Mouse (Mus musculus): Measurements from ENCODE around the gene Jdp2.
"Not testable (repeated sequence)": the region's sequence is repeated elsewhere in the genome, so short reads cannot be mapped to it uniquely, and the experiment has no call there.

Jdp2 gene

DNA sequence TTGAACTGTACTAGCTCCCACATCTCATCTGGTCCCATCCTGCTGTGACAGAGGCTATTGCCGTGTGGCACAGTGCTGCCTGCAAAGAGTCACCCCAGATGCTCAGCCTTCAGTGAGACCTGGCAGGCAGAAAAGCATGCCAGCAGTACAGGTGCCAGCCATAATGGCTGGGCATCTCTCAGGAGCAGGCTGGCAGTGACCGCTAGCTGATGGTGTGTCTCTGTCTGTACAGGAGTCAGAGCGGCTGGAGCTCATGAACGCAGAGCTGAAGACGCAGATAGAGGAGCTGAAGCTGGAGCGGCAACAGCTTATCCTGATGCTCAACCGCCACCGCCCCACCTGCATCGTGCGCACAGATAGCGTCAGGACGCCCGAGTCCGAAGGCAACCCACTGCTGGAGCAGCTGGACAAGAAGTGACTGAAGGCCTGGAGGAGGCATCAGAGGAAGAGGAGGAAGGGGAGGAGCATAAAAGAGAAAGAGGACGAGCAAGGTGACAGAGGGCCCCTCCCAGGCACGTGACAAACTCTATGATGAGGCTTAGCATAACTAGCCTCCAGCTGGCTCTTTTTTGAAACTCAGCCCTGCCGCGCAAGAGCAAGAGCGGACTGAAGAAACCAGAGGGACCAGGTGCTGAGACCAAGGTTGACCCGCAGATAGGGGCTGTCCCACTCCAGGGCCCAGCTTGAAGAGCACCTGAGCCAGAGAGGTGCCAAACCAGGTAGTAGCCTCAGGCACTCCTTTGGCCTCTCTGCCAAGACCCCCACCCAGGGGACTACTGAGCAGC, 39.9 kb downstream of the Jdp2 start:
- DNase-seq (ENCODE audit: low spot score): no peak

DNA sequence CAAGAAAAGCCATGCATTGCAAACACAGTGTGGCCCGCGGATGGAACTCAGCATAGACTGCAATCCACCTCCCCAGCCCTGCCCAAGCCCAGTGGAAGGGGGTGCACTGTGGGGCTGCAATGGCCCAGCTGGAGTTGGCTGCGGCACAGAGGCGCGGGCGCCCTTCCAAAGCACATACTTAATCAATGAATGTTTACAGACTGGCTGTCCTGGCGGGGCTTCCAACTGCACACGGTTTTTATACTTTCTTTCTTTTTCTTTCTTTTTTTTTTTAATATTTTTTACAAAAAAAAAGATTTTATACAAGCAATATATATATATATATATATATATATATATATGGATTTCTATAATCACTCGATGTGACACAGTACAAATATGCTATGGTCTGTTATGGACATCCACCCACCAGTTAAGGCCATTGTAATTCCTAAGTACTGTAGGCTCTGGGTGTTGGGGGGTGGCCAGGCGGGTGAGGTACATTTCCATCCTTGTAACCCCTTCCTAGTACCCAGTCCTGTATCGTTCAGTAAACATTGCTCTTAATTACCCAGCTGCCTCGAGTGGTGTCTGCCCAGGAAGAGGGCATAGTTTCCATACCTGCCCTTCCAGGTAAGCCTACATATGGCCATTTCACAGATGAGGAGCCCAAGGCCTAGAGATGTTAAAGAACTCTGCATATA, 40.6 kb downstream of the Jdp2 start:
- peak; percentile 75 for DNase-seq (ENCODE audit: low spot score)

DNA sequence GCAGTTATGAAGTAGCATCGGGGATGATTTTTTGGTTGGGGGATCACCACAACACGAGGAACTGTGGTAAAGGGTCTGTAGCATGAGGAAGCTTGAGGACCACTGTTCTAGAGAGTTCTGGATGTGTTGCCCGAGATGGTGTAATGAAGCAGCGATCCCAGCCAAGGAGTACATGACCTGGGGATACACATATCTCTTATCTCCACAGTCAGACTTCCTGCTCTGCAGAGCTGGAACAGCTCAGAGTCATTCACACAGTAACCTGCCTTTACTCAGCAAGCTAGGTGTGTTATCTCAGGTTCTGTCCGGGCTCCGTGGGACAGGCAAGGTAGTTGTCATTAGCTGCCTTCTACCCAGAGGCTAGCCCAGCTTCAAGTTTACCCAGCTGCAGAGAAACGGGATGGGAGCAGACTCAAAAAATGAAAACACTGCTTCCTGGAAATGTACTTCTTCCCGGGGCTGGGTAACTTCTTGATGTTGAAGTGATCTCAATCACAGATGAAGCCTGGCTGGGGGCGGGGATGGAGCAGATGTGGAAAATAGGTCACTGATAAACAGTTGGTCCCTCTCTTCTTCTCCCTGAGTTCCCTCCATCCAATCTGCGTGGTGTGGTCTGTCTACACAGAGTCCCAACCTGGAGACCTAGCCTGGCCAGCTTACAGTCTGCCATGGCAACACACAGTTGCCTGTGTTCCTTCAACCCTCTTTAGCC, 42.2 kb downstream of the Jdp2 start:
- no peak for DNase-seq (ENCODE audit: low spot score)

DNA sequence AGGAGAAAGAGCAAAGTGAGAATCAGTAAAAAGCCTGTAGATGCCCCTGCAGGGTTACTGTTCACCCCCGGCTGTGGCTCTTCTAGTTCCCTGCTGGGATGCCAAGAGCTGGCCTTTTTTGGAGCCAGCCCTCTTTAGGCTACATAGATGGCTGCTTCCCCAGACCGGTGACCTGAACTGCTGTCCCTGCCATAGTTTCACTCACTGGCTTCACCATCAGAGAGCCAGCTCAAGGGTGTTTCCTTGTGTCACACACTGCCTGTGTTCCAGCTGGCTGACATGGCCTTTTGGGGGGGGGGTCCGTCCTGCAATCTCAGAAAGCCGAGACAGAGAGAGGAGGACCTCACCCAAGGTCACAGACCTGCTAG, 42.7 kb downstream of the Jdp2 start:
- no peak for DNase-seq (ENCODE audit: low spot score)

DNA sequence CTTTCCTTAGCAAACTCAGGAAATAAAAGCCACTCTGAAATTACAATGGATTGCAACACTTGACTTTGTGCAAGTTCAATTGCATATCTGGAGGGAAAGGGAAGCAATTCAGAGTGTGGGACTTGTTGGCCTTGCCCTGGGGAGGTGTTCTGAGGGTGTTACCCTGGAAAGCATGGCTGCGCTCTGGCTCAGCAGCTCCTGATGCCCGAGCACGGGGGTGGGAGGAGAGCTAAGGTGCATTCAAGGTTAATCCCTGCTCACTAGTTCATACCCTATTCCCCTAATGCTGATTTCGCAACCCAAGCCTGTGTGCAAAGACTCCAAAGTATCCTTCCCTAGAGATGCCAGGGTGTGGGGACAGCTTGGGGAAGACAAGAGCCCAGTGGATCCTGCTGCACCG, 44.9 kb downstream of the Jdp2 start:
- no peak for DNase-seq (ENCODE audit: low spot score)

DNA sequence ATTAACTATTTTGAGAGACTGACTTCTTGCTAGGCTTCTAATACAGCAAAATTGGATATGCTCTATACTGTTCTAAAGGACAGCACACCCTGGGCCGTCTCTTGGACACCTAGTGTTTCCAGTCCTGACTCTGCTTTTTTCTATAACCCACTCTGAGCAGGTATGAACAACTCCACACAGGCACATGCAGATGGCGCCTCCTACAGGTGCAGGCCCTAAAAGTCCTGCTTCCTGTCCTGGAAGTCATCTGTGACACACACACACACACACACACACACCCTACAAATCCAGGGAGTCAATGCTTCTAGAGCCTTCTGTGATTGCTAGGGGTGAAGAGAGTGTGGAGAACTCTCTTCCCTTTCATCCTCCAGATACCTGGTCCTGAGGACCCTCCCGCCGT, 46.8 kb downstream of the Jdp2 start:
- no peak for DNase-seq (ENCODE audit: low spot score)

DNA sequence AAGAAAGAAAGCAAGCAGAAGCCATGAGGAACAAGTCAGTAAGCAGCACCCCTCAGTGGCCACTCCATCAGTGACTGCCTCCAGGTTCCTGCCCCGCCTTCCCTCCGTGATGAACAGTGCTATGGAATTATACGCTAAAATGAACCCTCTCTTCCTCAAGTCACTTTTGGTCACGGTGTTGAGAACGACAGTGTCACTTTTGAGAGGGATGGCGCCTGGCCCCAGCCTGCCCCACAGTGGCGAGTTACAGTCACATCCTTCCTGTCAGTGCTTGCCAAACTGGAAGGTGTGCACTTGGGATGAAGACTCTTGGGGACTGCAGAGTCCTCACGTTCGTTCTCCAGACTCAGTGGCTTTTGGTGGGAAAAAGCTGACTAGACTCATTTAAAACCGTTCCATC, 48.5 kb downstream of the Jdp2 start:
- no peak for DNase-seq (ENCODE audit: low spot score)

DNA sequence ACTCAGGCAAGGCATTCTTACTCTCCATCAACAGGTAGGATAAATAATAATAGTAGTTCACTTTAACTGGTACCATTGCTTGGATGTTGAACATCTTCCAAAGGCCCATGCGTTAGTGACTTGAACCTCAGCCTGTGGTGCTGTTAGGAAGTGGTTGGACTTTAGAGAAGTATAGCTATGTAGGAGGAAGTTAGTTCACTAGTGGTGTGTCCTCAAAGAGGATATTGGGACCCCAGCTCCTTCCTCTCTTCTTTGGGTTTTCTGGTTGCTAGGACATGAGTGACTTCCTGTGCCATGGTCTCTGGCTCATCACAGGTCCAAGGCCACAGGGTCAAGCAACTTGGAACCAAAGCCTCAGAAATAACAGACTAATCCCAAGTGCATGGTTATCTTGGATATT, 49.1 kb downstream of the Jdp2 start:
- no peak for DNase-seq (ENCODE audit: low spot score)

DNA sequence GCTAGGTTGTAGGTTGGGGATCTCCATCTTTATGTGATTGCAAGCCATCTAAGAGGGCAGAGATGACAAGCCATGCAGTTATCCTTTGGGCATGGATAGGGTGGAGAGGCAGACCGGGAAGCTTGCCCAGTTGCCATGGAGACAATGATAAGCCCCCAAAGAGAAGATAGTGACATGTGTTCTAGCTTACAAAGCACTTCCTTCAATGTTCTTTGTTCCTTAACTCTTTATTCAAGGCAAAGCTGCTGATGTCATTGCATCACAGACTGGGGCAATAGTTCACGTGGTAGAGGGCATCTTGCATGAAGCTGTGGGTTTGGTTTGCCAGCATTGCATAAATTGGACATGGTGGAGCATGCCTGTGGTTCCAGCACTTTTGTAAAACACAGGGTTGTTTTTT, 60.5 kb downstream of the Jdp2 start:
- no peak for DNase-seq (ENCODE audit: low spot score)

GRCm38 (mm10) chr12:85660855-85661254, 62.0 kb downstream of the Jdp2 start:
- DNase-seq (ENCODE audit: low spot score): no peak

- not testable (repeated sequence) for DNase-seq (ENCODE audit: low spot score)
These were observed 63.4 kb downstream of the Jdp2 start for GRCm38 (mm10) chr12:85662232-85662631.

DNA sequence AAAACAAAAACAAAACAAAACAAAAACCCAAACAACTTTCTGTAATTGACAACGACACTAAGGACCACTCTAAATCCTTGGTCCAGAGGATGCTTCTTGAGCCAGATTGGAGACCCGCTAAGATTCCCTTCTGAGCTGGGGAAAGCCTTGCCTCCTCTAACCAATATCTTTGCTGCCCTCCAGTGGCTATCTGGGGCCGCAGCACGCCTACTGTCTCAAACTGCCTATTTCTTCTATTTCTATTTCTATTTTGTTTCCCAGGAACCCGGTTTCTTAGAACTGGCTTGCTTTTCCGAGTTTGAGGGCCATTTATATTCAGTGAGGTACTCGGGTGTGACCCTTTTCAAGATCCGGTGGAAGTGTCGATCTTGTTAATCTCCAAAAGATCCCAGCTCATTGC, 64.1 kb downstream of the Jdp2 start:
- peak; percentile 86 for DNase-seq (ENCODE audit: low spot score)

- DNase-seq (ENCODE audit: low spot score): no peak
These were observed 67.3 kb downstream of the Jdp2 start for GRCm38 (mm10) chr12:85666112-85666511.

DNA sequence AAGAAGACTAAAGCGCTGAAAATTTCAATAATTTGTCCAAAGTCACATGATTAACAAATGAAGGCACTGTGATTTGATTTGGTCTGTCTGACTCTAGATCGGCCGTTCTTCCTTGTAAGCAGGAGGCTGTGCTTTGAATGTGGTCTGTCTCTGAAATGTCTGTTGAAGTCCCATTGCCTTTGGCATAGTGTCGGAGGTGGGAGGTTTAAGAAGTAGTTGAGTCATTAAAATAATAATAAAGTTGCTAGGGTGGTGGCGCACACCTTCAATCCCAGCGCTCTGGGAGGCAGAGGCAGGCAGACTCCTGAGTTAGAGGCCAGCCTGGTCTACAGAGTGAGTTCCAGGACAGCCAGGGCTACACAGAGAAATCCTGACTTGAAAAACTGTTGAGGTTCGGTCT, 68.2 kb downstream of the Jdp2 start:
- DNase-seq (ENCODE audit: low spot score): no peak

DNA sequence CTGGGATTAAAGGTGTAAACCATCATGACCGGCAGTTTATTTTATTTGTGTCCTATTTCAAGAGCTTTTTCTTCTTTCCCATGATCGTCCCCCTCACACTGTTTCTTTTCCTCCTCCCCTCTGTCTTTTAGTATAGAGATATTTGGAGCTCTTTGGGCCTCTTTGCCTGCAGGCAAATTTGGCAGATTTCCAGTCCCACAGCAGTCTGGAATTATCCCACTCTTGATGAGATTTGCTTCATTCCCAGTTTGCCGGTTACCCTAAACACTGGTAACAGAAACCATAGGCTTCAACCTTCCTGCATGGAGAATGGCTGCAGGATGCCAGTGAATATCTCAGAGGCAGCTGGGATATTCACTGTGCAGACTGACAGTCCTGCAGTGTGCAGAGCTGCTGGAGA, 69.9 kb downstream of the Jdp2 start:
- no peak for DNase-seq (ENCODE audit: low spot score)

DNA sequence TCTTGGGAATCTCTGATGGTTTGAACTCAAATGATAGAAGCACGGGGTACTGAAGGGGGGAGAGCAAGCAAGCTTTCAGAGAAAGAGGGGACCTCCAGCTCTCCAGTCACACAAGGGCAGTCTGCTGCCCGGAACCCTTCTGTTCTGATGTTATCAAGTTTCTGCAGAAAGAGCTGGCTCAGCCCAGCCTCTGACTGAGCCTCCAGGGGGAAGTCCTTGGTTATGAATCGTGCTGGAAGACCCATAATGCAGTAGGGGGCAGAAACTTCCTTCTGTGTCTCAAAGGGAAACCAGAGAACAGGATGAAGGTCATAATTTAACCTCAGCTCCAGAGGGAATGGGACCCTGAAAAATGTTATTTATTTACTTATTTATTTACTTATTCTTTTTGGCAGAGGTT, 71.3 kb downstream of the Jdp2 start:
- no peak for DNase-seq (ENCODE audit: low spot score)

DNA sequence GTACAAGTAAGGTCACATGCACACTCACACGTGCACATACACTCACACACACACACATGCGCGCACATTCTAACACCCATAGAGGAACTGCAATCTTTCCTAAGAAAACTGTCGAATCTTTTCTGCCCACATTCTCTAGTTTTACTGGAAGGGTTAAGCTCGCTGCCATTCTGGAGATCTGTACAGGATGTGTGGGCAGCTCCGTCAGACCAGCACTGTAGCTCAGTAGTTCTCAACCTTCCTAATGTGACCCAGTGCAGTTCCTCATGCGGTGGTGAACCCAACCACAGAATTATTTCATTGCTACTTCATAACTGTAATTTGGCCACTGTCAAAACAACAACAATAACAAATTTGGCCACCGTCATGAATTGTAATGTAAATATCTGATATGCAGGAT, 75.1 kb downstream of the Jdp2 start:
- DNase-seq (ENCODE audit: low spot score): no peak

DNA sequence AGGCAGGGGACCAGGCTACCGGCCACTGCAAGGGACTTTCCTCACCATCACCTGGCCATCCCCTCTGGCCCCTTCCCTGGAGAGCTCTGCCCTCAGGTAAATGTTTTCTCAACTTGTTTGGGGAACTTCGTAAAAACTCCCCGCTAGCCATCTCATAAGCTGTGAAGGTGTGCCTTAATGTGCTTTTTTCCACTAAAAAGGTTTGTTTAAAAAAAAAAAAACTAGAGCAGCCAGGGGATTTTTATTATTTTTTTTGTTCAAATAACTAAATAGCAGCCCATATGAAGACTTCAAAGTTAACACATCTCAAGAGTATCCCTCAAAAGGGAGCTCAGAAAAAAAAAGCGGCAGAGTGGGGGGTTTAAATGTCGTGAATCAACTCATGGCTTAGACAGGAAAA, 80.3 kb downstream of the Jdp2 start:
- no peak for DNase-seq (ENCODE audit: low spot score)

DNA sequence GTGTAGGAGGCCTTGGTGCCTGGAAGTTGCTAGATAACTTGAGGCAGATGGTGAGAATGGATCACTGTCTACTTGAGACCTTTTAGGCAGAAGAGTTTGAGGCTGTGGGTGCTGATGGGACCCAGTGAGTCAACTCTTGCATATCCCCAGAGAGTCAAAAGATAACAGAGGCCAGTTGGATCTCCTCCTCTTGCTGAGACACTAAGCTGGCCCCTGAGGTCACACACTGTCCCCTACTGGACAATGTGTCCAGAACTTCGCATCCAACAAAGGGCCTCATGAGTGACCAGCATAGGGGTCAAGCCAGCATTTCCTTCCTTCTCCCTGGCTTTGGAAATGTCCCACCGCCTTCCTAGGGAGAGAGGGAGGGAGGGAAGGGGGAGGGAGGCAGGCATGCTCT, 81.0 kb downstream of the Jdp2 start:
- DNase-seq (ENCODE audit: low spot score): no peak

DNA sequence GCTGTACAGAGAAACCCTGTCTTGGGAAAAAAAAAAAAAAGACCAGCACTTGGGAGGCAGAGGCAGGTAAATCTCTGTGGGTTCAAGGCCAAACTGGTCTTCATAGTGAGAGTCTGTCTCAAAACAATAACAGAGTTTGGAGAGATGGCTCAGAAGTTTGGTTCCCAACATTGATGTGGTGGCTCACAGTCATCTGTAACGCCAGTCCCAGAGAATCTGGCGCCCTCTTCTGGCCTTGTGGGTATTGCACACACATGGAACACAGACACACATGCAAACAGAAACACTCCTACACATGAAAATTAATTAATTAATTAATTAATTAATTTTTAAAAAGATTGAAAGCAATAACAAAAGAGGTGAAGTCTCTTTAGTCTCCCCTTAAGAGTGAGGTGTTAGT, 83.5 kb downstream of the Jdp2 start:
- DNase-seq (ENCODE audit: low spot score): no peak

GRCm38 (mm10) chr12:85684411-85685275, 85.8 kb downstream of the Jdp2 start:
- DNase-seq (ENCODE audit: low spot score): no peak

DNA sequence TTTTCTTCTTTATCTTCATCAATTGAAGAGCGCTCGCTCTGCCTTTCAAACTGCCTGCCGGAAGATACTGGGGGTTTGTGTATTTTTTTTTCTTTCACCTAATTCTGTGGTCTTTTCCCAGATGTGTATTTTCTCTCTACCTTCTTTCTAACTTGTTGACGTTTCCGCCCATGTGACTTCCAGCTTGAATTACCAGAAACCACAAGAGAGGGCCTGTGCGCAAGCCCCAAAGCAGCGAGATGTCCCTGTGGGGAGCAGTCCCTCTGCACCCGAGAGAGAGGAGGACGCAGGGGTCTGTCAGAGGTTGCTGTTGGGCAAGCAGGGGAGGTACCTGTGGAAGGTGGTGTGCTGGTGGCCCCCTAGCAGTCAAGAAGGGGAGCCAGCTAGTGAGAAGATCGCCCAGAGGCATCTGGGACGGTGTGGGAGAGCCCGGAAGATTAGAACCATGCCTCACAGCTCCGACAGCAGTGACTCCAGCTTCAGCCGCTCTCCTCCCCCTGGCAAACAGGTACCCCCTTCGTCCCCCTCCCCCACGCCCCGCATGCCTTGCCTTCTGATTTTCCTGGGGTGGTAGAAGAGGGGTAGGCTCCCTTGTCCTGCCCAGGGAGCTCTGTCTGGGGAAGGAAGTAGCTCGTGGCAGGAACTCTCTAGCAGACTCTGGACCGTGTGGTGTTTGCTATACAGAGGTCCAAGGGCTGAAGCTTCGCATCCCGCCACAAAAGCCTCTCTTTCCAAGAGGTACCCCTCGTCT, 87.8 kb downstream of the Jdp2 start, which contains the start of gene Batf:
TSS of gene Batf (plus strand) at position 204 of the 751 bp plus-strand sequence.
- no peak for DNase-seq (ENCODE audit: low spot score)

Data from layer of hippocampus, adult 11-12 months (tissue).